In the genomic region with DNA sequence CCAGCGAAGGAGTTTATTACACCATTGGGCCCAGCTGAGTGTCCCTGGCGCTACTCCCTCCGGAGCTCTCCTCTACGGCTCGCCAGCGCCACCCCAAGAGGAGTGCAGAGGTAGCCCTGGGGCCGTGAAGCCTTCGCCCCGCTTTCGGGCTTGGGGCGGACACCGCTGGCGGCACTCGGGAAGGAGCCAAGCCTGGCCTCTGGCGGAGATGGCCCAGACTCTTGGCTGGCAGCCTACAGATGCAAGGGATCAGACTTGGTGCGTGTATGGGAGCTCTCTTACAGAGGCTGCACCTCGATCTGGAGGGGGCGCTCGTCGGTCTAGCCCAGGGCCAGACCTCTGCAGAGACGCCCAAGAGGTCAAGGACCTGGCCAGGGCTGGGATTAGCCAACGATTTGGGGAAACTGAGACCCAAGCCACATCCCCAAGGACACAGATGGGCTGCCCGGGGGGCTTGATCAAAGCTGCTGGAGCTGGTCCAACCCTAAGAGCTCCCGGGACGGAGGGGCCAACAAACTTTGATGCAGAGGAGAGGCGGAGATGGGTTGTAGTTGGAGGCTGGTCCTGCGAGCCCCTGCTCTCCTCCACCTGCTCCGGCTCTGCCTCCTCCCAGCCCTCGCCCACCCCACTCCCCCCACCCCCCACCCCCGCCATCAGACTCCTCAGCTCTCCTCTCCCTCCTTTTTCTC, we compare ENCODE assay signal across 9 mouse cellular contexts. TPM values are rescaled to one million over a fixed set of nuclear protein-coding genes. Genes with fewer than 3 reads are reported as not detected.
DNase-seq lines count a peak whose midpoint lies in the region; ATAC-seq lines count a peak whose summit lies in the region.
"Had no signal": no experiment of that assay in that cellular context is flagged by ENCODE, and none has a peak within 500 bp of the region (broad histone marks: within the 10 kb centered on the region; RNA-seq: fewer than 3 reads in every experiment).

No protein-coding gene starts in this region.

- peak overlapping the region; percentile 59 for H3K4me3 ChIP-seq in embryonic facial prominence, embryonic 10.5 days
- H3K4me3 ChIP-seq in kidney, embryonic 14.5 days (ENCODE audit: low read length): peak overlapping the region; percentile 47
- H3K4me3 ChIP-seq in liver, embryonic 12.5 days: peak overlapping the region; percentile 21; the same call in 1 of the 2 replicates
- H3K4me3 ChIP-seq in neural tube, embryonic 14.5 days (ENCODE audit: low read depth, low read length): peak overlapping the region; percentile 33
- H3K4me3 ChIP-seq: erythroblast, embryonic 14.5 days had no signal

- peak overlapping the region; percentile 37; the same call in 1 of the 2 replicates for H3K9ac ChIP-seq in kidney, embryonic 14.5 days (ENCODE audit: low read depth, low read length)
- H3K9ac ChIP-seq in liver, embryonic 12.5 days: no peak overlapping the region
- H3K9ac ChIP-seq in neural tube, embryonic 14.5 days (replicated peaks; ENCODE audit: low read depth, low read length): 0 out of 2 replicates have a peak overlapping the region, but pooled peaks have one; percentile 29

- no peak overlapping the region; the same call in 1 of the 2 replicates for H3K27ac ChIP-seq in embryonic facial prominence, embryonic 10.5 days (replicated peaks)
- H3K27ac ChIP-seq in kidney, embryonic 14.5 days (ENCODE audit: low read depth, low read length): no peak overlapping the region
- H3K27ac ChIP-seq in liver, embryonic 12.5 days: no peak overlapping the region
- H3K27ac ChIP-seq in neural tube, embryonic 14.5 days (ENCODE audit: low read depth, low read length): no peak overlapping the region

- H3K4me1 ChIP-seq in embryonic facial prominence, embryonic 10.5 days: peaks cover 48% of the 10 kb centered on the region
- H3K4me1 ChIP-seq in kidney, embryonic 14.5 days (ENCODE audit: control insufficient read depth, insufficient read depth, low read length): peaks cover 19% of the 10 kb centered on the region
- H3K4me1 ChIP-seq in liver, embryonic 12.5 days: no peaks in the 10 kb centered on the region
- H3K4me1 ChIP-seq in neural tube, embryonic 14.5 days (ENCODE audit: control insufficient read depth, insufficient read depth, low read length): peaks cover 17% of the 10 kb centered on the region

- peaks cover 100% of the 10 kb centered on the region for H3K27me3 ChIP-seq in embryonic facial prominence, embryonic 10.5 days (replicated peaks; ENCODE audit: low read depth, poor library complexity, severe bottlenecking)
- H3K27me3 ChIP-seq in kidney, embryonic 14.5 days (ENCODE audit: control insufficient read depth, insufficient read depth, low read length): peaks cover 72% of the 10 kb centered on the region
- H3K27me3 ChIP-seq in liver, embryonic 12.5 days (replicated peaks): peaks cover 81% of the 10 kb centered on the region
- H3K27me3 ChIP-seq in neural tube, embryonic 14.5 days (ENCODE audit: control insufficient read depth, insufficient read depth, low read length): peaks cover 49% of the 10 kb centered on the region

- ATAC-seq in cerebellum, adult (ENCODE audit: insufficient number of reproducible peaks, low FRiP score, low TSS enrichment): no peak
- peak; percentile 83 for ATAC-seq in kidney, embryonic 14.5 days (ENCODE audit: low FRiP score, low TSS enrichment)
- 0 out of 2 replicates have a peak, but pooled peaks have one; percentile 30 for ATAC-seq in liver, embryonic 12.5 days
- peak; percentile 50; the same call in 1 of the 2 replicates for ATAC-seq in neural tube, embryonic 14.5 days (ENCODE audit: low read depth)
- ATAC-seq in megakaryocyte progenitor cell, adult 5-6 weeks (replicated peaks; ENCODE audit: poor library complexity): no peak

- no peaks in the 10 kb centered on the region for H3K9me3 ChIP-seq in embryonic facial prominence, embryonic 10.5 days
- H3K9me3 ChIP-seq in kidney, embryonic 14.5 days (ENCODE audit: control insufficient read depth, low read length): no peaks in the 10 kb centered on the region
- no peaks in the 10 kb centered on the region for H3K9me3 ChIP-seq in liver, embryonic 12.5 days (replicated peaks)
- no peaks in the 10 kb centered on the region for H3K9me3 ChIP-seq in neural tube, embryonic 14.5 days (ENCODE audit: control insufficient read depth, low read length)

- WGBS in embryonic facial prominence, embryonic 10.5 days: 1% methylated on average over 30 of the region's 30 CpGs
- 0% methylated on average over 28 of the region's 30 CpGs for WGBS in kidney, embryonic 14.5 days
- WGBS in liver, embryonic 12.5 days (ENCODE audit: insufficient replicate concordance): 1% methylated on average over 25 of the region's 30 CpGs
- under 1% methylated on average over 27 of the region's 30 CpGs for WGBS in neural tube, embryonic 14.5 days

- peak overlapping the region; percentile 78 for H3K4me2 ChIP-seq in kidney, embryonic 14.5 days (replicated peaks; ENCODE audit: low read depth, low read length)
- H3K4me2 ChIP-seq in liver, embryonic 12.5 days: peak overlapping the region; percentile 57
- peak overlapping the region; percentile 82 for H3K4me2 ChIP-seq in neural tube, embryonic 14.5 days (ENCODE audit: low read depth, low read length)

- peak; percentile 10 for DNase-seq in cerebellum, adult 11 months
- DNase-seq in embryonic facial prominence, embryonic 10.5 days (ENCODE audit: low spot score): peak; percentile 77
- peak; percentile 21 to 24 for DNase-seq in heart, adult 9 months (ENCODE audit: low spot score in 2 of 2)

- no peaks in the 10 kb centered on the region for H3K36me3 ChIP-seq in embryonic facial prominence, embryonic 10.5 days (replicated peaks)
- no peaks in the 10 kb centered on the region for H3K36me3 ChIP-seq in kidney, embryonic 14.5 days (ENCODE audit: control insufficient read depth, insufficient read depth, low read length)
- no peaks in the 10 kb centered on the region for H3K36me3 ChIP-seq in liver, embryonic 12.5 days
- H3K36me3 ChIP-seq in neural tube, embryonic 14.5 days (ENCODE audit: control insufficient read depth, insufficient read depth, low read length): no peaks in the 10 kb centered on the region

RNA-seq across cellular contexts. Expression of a gene that starts 0.4 kb away (rescaled TPM):
- polyA plus RNA-seq in embryonic facial prominence, embryonic 10.5 days (2016; fragmentation: Nextera tagmentation; extraction: Ambion mirVana): 0.11 and 0.37 TPM in 2 replicates
- not detected in 2 replicates for polyA plus RNA-seq in kidney, embryonic 14.5 days (2014; fragmentation: Nextera tagmentation; extraction: Ambion mirVana)
- 0.05 TPM in 1 of 2 replicates, not detected in the other for polyA plus RNA-seq in liver, embryonic 12.5 days (2016; fragmentation: Nextera tagmentation; extraction: Ambion mirVana)
- 0.67 and 1.8 TPM in 2 replicates for polyA plus RNA-seq in neural tube, embryonic 14.5 days (2014; fragmentation: Nextera tagmentation; extraction: Ambion mirVana)
- total RNA-seq in megakaryocyte progenitor cell, adult 5-6 weeks (2015): not detected in 2 replicates
- total RNA-seq in megakaryocyte progenitor cell, adult 5-6 weeks (2017): not detected in 2 replicates
- polyA plus RNA-seq: erythroblast, embryonic 14.5 days had no signal

Comparison
In these comparisons a context has a peak if more than half of its experiments do, and no peak if none do; other contexts are left out.
1. DNase-seq: peak in every context shown above with its lines; median percentile 77 in embryonic facial prominence, embryonic 10.5 days; 22 in heart, adult 9 months; 10 in cerebellum, adult 11 months.
2. ATAC-seq: peak in kidney, embryonic 14.5 days (single experiment), liver, embryonic 12.5 days (single experiment) and neural tube, embryonic 14.5 days (single experiment); none in cerebellum, adult (single experiment) and megakaryocyte progenitor cell, adult 5-6 weeks (single experiment).
3. Peak in every context shown above with its lines, with median percentiles within 50 percentile points of each other: H3K4me3 ChIP-seq and H3K4me2 ChIP-seq.